Mouse (Mus musculus) neural tube, embryonic 13.5 days (tissue): ENCODE data around the gene Irak2. TPM values are rescaled to one million over a fixed set of nuclear protein-coding genes. Genes with fewer than 3 reads are reported as not detected.
A peak's percentile ranks its signal among the peaks of the same experiment; 100 is the strongest.

ENCODE experiments used
- ATAC-seq: fragments of 200-750 bp; cut with Nextera tagmentation; 2 replicates; pipeline ENCODE4 v1.8.0; 2017; ENCODE audit warnings: low read depth, mild to moderate bottlenecking, moderate TSS enrichment, moderate library complexity
- H3K27ac ChIP-seq: fragments of 300-500 bp; sonication (generic); replicated peaks from 2 replicates; pipeline ENCODE4 v1.5.1; 2015; ENCODE audit warnings: moderate library complexity, mild to moderate bottlenecking, inconsistent platforms
- H3K27me3 ChIP-seq: fragments of 300-500 bp; sonication (generic); 2 replicates; pipeline ENCODE4 v1.6.1; 2015; ENCODE audit warnings: mild to moderate bottlenecking, inconsistent platforms
- H3K36me3 ChIP-seq: fragments of 300-500 bp; sonication (generic); 2 replicates; pipeline ENCODE4 v1.6.1; 2015; ENCODE audit warnings: mild to moderate bottlenecking, inconsistent platforms
- H3K4me1 ChIP-seq: fragments of 300-500 bp; sonication (generic); replicated peaks from 2 replicates; pipeline ENCODE4 v1.6.1; 2015; ENCODE audit warnings: inconsistent platforms
- H3K4me2 ChIP-seq: fragments of 300-500 bp; sonication (generic); 2 replicates; pipeline ENCODE4 v1.6.1; 2015; ENCODE audit warnings: inconsistent platforms, mild to moderate bottlenecking, moderate library complexity
- H3K4me3 ChIP-seq: fragments of 300-500 bp; sonication (generic); 2 replicates; pipeline ENCODE4 v1.5.1; 2015; ENCODE audit warnings: mild to moderate bottlenecking, inconsistent platforms
- H3K9ac ChIP-seq: fragments of 300-500 bp; sonication (generic); 2 replicates; pipeline ENCODE4 v1.6.1; 2015; ENCODE audit warnings: moderate library complexity, mild to moderate bottlenecking, inconsistent platforms
- H3K9me3 ChIP-seq: fragments of 300-500 bp; sonication (generic); 2 replicates; pipeline ENCODE4 v1.6.1; 2016; ENCODE audit warnings: inconsistent platforms
- WGBS: fragments of 180-500 bp; shearing (Covaris S2); methylation state at CpG from one replicate; pipeline ENCODE4 v1.1.7; 2015; 5-methylcytosine and 5-hydroxymethylcytosine counted together
- polyA plus RNA-seq: library from polyadenylated mRNA; unstranded; fragments of >200 nt; fragmentation: Nextera tagmentation; extraction: Ambion mirVana; gene quantifications from 2 replicates; pipeline ENCODE4 v1.2.1, GENCODE M21; 2015

Gene Irak2
- polyA plus RNA-seq, 1 experiment from 2014 or later, result 2.5 TPM

DNA sequence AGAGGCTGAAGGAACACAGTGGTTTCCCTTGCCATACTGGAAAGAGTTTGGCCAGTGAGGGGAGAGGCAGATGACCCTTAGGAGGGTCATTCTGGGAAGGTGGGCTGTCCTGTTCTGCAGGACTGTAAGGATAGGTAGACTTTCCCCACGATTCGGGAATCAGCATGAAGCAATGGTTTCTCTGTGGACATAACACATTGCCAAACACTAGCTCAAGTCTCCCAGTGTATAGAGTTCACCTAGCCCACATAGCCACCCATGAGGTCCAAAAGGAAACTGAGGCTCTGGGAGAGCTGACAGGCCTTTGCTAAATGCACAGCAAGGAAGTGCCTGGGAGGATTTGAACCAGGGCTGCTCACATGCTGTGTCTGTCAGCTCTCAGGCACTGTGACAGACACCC, 5.7 kb downstream of the Irak2 start:
- WGBS, result 86% methylated on average over 2 of the region's 2 CpGs
- no peaks in the 10 kb centered on the region for H3K36me3 ChIP-seq
- no peak overlapping the region for H3K27ac ChIP-seq
- ATAC-seq, result no peak
- H3K4me2 ChIP-seq, result no peak overlapping the region
- no peaks in the 10 kb centered on the region for H3K27me3 ChIP-seq
- no peak overlapping the region for H3K9ac ChIP-seq
- H3K9me3 ChIP-seq, result no peaks in the 10 kb centered on the region
- H3K4me1 ChIP-seq, result no peaks in the 10 kb centered on the region
- H3K4me3 ChIP-seq, result no peak overlapping the region

DNA sequence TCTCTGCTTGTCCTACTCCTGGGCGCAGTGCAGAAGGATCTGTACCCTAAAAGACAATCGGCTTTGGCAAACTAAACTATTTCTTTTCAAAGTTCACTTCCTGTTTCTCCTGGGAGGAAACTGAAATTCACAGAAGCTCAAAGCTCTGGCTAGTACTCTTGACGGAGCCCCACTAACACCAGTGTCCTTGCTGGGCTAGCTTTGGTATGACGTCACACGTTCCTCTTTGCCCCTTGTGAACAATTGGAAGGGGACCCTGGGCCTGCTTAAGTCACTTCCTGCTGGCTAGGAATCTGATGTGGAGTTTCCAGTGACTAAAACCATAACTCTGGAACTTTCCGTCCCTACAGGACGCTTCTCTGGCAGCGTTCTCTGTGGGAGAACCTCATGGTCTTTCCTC, 6.5 kb downstream of the Irak2 start:
- no peaks in the 10 kb centered on the region for H3K9me3 ChIP-seq
- no peak for ATAC-seq
- 83% methylated on average over 8 of the region's 8 CpGs for WGBS

DNA sequence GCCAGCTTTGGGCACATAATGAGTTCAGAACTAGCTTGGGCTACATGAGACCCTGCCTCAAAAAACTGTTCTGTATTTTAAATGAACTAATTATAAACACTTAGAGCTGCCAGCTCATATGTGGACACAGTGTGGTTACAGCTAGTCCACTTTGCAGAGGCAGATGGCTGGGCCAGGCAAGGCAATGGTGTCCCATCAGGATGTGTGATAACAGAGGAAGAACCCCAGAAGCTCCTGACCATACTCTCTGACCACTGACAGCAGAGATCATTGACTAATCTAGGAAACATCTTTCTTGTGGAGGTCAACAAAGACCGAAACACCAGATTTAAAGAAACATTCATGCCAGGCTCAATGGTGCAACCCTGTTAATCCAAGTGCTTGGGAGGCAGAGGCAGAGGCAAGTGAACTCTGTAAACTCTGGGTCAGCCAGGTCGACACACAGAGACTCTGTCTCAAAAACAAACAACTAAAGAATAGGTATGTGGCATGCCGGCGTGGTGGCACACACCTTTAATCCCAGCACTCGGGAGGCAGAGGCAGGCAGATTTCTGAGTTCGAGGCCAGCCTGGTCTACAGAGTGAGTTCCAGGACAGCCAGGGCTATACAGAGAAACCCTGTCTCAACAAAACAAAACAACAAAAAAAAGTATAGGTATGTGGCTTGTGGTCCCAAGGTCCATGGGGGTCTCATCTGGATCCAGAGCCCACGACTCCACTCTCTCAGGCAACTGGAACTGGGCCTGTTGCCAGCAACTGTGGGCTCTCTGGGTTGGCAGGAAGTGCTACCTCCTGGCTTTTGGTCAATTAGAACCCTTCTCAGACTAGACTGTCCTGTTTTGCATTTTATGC, 11.3 kb downstream of the Irak2 start:
- H3K9me3 ChIP-seq, result no peaks in the 10 kb centered on the region
- no peak overlapping the region for H3K4me2 ChIP-seq
- H3K9ac ChIP-seq, result no peak overlapping the region
- H3K27ac ChIP-seq, result no peak overlapping the region
- WGBS, result 82% methylated on average over 7 of the region's 7 CpGs
- no peaks in the 10 kb centered on the region for H3K4me1 ChIP-seq
- no peaks in the 10 kb centered on the region for H3K36me3 ChIP-seq
- H3K4me3 ChIP-seq, result no peak overlapping the region
- no peak for ATAC-seq
- no peaks in the 10 kb centered on the region for H3K27me3 ChIP-seq

More for the DNA sequence above, 6.5 kb downstream of the Irak2 start:
- Histone ChIP-seq H3K4me2 (no peak overlapping the region), H3K27me3 (no peaks in the 10 kb centered on the region), H3K9ac (no peak overlapping the region), H3K4me1 (no peaks in the 10 kb centered on the region), H3K27ac (0 out of 2 replicates have a peak overlapping the region, but pooled peaks have one; percentile 3), H3K4me3 (no peak overlapping the region), H3K36me3 (no peaks in the 10 kb centered on the region)

DNA sequence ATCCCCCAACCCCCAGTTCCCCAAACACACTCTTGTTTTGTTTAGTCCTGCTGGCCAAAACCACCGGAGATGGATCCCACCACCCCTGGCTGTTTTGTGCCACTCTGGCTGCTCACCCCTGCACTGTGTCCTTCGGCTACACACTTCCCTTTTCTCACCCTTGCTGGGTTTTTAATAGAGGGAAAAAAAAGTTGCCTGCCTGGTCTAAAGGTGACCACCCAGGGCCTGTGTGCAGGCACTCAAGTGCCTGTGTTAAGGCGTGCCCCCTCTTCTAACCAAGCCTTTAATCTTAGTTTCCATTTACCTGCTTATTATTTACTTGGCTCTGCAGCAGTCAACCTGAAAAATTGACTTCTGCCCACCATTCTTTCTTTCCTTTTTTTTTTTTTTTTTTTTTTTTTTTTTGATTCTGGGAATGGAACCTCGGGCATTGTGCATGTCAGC, 12.0 kb downstream of the Irak2 start:
- Histone ChIP-seq H3K4me3 (no peak overlapping the region), H3K27ac (no peak overlapping the region), H3K9me3 (no peaks in the 10 kb centered on the region), H3K27me3 (no peaks in the 10 kb centered on the region), H3K36me3 (no peaks in the 10 kb centered on the region), H3K4me2 (no peak overlapping the region), H3K4me1 (no peaks in the 10 kb centered on the region), H3K9ac (no peak overlapping the region)
- WGBS, result 81% methylated on average over 4 of the region's 4 CpGs
- no peak for ATAC-seq

DNA sequence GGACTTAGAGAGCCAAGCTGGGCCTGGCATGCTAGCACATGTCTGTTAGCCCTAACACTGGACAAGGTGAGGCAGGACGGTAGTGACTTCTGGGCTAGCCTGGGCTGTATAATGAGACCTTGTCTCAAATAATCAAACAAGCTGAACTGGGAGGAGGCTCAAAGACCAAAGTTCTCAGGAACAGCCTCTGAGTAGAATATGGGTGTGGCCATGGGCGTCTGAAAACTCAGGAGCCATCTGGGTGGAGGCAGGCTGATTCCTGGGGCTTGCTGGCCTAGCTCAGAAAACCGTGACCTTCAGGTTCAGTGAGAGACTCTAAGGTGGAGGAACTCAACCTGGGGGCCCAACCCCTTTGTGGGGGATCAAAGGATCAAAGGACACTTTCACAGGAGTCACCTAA, 13.4 kb downstream of the Irak2 start:
- no peak overlapping the region for H3K4me2 ChIP-seq
- H3K4me1 ChIP-seq, result no peaks in the 10 kb centered on the region
- 71% methylated on average over 3 of the region's 3 CpGs for WGBS
- ATAC-seq, result no peak
- no peak overlapping the region for H3K9ac ChIP-seq
- no peaks in the 10 kb centered on the region for H3K36me3 ChIP-seq
- no peaks in the 10 kb centered on the region for H3K27me3 ChIP-seq
- H3K9me3 ChIP-seq, result no peaks in the 10 kb centered on the region
- H3K27ac ChIP-seq, result no peak overlapping the region
- H3K4me3 ChIP-seq, result no peak overlapping the region

DNA sequence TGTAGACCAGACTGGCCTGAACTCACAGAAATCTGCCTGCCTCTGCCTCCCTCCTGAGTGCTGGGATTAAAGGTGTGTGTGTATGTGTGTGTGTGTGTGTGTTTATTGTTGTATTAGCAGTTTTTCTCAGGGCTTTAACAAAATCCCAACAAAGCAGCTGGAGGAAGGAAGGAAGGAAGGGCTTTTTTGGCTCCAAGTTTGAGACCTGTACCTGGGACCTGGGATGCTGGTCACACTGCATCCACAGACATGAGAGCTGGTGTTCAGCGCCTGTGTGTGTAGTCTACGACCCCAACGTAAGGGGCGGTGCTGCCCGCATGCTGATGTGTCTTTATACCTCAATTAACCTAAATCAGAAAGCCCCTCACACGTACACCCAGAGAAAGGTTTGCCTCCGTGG, 15.3 kb downstream of the Irak2 start:
- Histone ChIP-seq H3K4me1 (no peaks in the 10 kb centered on the region), H3K4me3 (no peak overlapping the region)
- WGBS, result 92% methylated on average over 7 of the region's 7 CpGs

DNA sequence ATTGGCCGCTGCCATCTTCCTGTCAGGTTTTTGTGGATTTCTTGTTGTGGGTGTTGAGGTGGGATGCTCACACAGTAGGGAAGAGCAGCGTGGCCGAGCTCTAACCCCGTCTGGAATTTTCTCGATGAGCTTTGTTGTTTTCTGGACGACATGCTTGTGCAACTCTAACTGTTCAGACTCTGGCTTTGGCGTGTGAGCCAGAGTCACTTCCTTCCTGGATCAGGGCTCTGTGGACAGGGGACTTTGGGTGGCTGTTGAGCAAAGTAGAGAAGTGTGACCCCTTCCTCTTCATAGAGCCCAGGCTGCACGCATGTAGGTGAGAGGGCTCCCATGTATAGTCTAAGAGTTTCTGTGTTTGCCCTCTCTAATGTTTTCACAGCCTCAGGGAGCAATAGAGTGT, 15.8 kb downstream of the Irak2 start:
- WGBS, result 81% methylated on average over 8 of the region's 8 CpGs
- Histone ChIP-seq H3K27me3 (no peaks in the 10 kb centered on the region), H3K9ac (no peak overlapping the region), H3K4me1 (no peaks in the 10 kb centered on the region), H3K9me3 (no peaks in the 10 kb centered on the region), H3K36me3 (no peaks in the 10 kb centered on the region), H3K4me2 (no peak overlapping the region), H3K4me3 (no peak overlapping the region), H3K27ac (no peak overlapping the region)
- no peak for ATAC-seq

More for the DNA sequence above, 15.3 kb downstream of the Irak2 start:
- H3K4me2 ChIP-seq, result no peak overlapping the region
- H3K9ac ChIP-seq, result no peak overlapping the region
- no peak for ATAC-seq
- no peak overlapping the region for H3K27ac ChIP-seq
- no peaks in the 10 kb centered on the region for H3K27me3 ChIP-seq
- H3K36me3 ChIP-seq, result no peaks in the 10 kb centered on the region
- no peaks in the 10 kb centered on the region for H3K9me3 ChIP-seq

DNA sequence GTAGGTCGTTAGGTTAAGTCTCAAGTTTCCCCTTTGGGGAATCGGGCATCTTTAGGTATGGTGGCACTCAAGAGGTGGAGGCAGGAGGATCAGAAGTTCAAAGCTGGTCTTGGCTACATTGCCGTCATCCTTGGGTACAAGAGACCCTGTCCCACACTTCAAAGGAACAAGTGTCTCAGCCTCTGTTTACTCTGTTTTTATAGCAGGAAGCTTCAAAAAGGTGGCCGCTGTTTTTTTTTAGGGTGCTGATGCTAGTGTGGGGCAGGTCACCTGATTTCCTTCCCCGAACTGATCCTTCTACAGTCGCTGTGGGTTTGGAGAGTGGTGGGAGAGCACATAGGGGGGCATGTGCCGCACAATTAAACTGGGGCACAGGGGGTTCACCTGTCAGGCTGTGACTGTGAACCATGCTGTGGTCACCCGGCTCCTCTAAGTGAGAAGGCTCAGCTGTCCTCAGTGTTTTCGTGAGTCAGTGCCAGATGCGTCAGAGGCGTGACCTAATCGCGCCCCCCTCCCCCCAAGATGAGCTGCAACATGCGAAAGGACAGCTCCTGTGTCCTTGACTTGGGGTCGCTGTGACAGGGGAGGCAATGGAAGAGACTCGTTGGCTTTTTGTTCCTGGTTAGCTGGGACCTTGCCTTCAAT, 16.6 kb downstream of the Irak2 start:
- ATAC-seq, result no peak
- H3K9ac ChIP-seq, result no peak overlapping the region
- no peaks in the 10 kb centered on the region for H3K9me3 ChIP-seq
- no peak overlapping the region for H3K4me3 ChIP-seq
- H3K36me3 ChIP-seq, result no peaks in the 10 kb centered on the region
- no peaks in the 10 kb centered on the region for H3K27me3 ChIP-seq
- no peak overlapping the region for H3K4me2 ChIP-seq
- no peaks in the 10 kb centered on the region for H3K4me1 ChIP-seq
- 71% methylated on average over 16 of the region's 16 CpGs for WGBS
- H3K27ac ChIP-seq, result no peak overlapping the region

DNA sequence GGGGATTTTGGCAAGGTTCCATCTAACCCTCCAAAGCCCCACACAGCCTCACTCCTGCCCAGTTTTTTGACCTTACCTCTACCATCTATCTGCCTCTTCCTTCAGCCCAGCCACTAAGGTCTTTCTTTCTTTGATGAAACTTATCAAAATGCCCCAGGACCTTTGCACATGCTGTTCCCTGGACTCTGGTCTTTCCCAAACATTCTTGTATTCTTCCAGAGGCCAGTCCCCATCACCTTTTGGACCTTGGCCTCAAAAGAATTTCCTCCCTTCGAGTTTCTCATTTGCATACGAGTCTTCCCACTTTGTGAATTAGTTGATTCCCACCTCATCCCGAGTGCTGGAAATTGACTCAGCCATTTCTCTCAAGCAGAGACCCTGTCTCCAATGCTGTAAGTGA, 17.2 kb downstream of the Irak2 start:
- no peak overlapping the region for H3K9ac ChIP-seq
- no peaks in the 10 kb centered on the region for H3K9me3 ChIP-seq
- no peaks in the 10 kb centered on the region for H3K4me1 ChIP-seq
- no peaks in the 10 kb centered on the region for H3K36me3 ChIP-seq
- no peak overlapping the region for H3K4me2 ChIP-seq
- no peaks in the 10 kb centered on the region for H3K27me3 ChIP-seq
- no peak overlapping the region for H3K27ac ChIP-seq
- H3K4me3 ChIP-seq, result no peak overlapping the region
- no peak for ATAC-seq
- 92% methylated on average over 3 of the region's 3 CpGs for WGBS

DNA sequence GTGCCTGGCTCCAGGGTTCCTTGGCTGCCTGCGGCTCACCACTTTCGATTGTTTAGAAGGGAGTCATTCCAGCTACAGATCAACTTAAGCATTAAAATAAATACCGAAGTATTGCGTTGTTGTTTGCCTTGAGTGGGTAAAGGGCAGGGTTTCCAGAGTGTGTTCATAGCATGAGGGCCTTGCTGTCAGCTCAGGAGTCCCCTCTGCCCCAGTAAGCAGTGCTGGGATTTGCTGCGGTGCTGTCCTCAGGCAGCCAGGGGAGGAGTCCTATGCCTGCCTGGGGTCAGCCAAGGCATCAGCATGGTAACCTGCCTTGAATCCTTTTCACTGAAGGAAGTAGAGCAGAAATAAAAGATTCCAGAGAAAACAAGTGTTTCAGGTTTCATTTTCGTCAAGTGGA, 18.6 kb downstream of the Irak2 start:
- Histone ChIP-seq H3K9ac (no peak overlapping the region), H3K27ac (no peak overlapping the region), H3K4me2 (no peak overlapping the region), H3K4me3 (no peak overlapping the region), H3K27me3 (no peaks in the 10 kb centered on the region), H3K4me1 (peaks cover 2% of the 10 kb centered on the region; the same call in 1 of the 2 replicates), H3K36me3 (no peaks in the 10 kb centered on the region), H3K9me3 (no peaks in the 10 kb centered on the region)
- 88% methylated on average over 6 of the region's 6 CpGs for WGBS
- no peak for ATAC-seq

DNA sequence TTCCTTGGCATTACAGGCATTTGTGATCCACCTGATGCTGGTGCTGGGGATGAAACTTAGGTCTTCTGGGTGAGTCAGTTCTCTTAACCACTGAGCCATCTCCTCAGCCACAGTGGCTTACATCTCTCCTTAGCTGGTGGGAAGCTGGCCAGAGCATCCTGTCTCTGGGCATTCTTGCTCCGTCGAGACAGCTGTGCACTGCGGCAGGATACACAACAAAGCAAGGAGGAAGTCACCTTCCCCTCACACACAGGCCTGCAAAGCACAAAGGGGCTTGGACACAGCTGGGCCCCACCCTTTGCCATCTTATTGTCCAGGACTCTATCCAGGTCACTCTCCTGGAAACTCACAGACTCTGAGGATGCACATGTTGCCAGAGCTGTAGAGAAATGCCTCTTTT, 20.0 kb downstream of the Irak2 start:
- no peaks in the 10 kb centered on the region for H3K36me3 ChIP-seq
- H3K4me3 ChIP-seq, result no peak overlapping the region
- no peak overlapping the region for H3K4me2 ChIP-seq
- H3K4me1 ChIP-seq, result peaks cover 4% of the 10 kb centered on the region; the same call in 1 of the 2 replicates
- WGBS, result 76% methylated on average over 3 of the region's 3 CpGs
- no peaks in the 10 kb centered on the region for H3K9me3 ChIP-seq
- H3K9ac ChIP-seq, result no peak overlapping the region
- no peaks in the 10 kb centered on the region for H3K27me3 ChIP-seq
- peak overlapping the region; percentile 33; the same call in 1 of the 2 replicates for H3K27ac ChIP-seq
- ATAC-seq, result no peak

DNA sequence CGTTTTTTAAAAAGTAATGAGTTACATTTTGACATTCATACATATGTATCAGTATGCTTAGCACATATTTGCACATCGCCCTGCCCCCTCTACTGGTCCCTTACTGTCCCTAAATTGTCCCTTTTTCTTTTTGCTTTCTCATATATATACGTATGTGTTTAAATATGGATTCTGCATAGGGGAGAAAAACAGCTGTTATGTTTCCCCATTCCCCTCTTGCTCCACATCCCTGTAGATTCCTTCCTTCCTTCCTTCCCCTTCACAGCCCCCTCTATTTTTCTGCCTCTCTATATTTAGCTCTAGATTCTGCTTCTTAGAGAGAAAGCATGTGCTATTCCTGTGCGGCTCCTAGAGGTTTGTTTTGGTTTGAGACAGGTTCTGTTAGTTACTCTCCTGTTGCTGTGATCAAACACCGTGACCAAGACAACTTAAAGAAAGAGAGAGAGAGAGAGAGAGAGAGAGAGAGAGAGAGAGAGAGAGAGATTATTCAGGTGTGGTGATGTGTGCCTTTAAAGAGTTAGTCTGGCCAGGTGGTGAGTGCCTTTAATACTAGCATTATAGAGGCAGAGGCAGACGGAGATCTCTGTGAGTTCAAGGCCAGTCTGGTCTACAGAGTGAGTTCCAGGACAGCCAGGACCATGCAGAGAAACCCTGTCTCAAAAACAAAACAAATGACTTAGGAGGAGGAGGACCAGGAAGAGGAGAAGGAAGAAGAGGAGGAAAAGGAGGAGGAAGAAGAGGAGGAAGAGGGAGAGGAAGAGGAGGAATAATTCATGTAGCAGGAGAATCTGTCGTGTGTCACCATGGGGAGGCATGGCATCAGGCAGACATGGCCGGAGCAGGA, 21.6 kb downstream of the Irak2 start:
- H3K36me3 ChIP-seq, result no peaks in the 10 kb centered on the region
- no peaks in the 10 kb centered on the region for H3K27me3 ChIP-seq
- H3K4me3 ChIP-seq, result no peak overlapping the region
- no peaks in the 10 kb centered on the region for H3K9me3 ChIP-seq
- no peak for ATAC-seq
- H3K4me1 ChIP-seq, result peaks cover 4% of the 10 kb centered on the region; the same call in 1 of the 2 replicates
- no peak overlapping the region for H3K4me2 ChIP-seq
- H3K9ac ChIP-seq, result no peak overlapping the region
- H3K27ac ChIP-seq, result no peak overlapping the region
- WGBS, result 78% methylated on average over 8 of the region's 8 CpGs
